Mouse (Mus musculus): ENCODE measurements at regions not wholly inside any gene's neighbourhood (a gene's known extent, or its start where the extent isn't known, plus 50 kb on each side); places are given as distances from the start of the nearest gene placed in this dataset.

DNA sequence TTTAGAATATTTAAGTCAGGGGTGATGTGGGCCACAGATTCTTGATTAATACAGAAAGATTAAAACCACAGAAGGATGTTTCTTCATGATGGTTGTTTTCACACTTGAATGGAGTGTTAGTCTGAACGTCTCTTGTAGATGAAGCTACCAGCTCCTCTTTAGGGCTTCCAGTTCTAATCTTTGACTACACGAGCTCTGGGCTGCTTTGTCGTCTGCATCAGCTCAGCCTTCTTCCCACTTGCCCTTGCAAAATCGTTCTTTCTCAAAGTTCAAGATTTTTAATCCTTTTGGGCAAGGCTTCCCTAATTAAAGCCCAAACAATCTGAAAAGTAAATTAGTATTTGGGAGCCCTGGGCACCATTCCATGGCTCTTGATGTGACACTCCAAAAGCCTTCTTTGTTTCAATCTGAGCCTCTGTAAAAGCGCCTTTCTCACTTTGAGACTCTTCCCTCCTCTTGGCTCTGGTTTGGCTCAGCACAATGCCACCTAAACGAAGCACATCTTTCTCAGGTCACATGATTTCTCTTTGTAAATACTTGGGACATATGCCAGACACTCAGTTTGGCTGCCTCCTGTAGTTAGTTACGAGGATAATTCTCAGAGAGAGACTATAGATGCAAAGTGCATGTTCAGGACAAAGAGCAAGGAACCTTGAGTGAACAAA is 238.6 kb upstream of the Mpped2 start:
- TF ChIP-seq CTCF (IDR thresholded peaks at IDR 0.05; ENCODE audit: low read depth, low read length): no peak
- no peak for TF ChIP-seq POLR2A (IDR thresholded peaks at IDR 0.05; ENCODE audit: insufficient read depth, low read length)
